18 mouse cellular contexts compared by ENCODE assay signal in the genomic region with DNA sequence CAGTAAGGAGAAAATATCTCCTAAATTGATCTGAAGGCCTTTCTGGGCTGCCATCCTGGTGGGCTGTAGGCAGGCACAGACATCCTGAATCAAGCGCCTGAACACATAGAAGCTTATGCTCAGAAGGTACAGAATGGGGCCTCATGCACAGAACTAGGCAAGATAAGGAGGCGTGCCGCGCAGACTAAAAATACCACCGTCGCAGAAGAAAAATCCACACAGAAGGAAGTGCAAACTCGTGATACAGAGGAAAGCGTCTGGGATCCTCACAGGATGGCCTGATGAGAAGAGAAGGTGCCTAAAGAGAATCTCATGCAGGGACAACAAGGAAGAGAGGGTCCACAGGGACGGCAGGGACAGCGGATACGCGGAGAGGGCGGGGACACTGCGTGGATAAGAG. TPM values are rescaled to one million over a fixed set of nuclear protein-coding genes. Genes with fewer than 3 reads are reported as not detected.
DNase-seq lines count a peak whose midpoint lies in the region; ATAC-seq and TF ChIP-seq lines count a peak whose summit lies in the region.
"Had no signal": no experiment of that assay in that cellular context is flagged by ENCODE, and none has a peak within 500 bp of the region (broad histone marks: within the 10 kb centered on the region; RNA-seq: fewer than 3 reads in every experiment).

No protein-coding gene starts in this region.

- intact Hi-C loops in heart, postnatal 36 days (cut with DNase I): no loop called here

- H3K9ac ChIP-seq in heart, embryonic 15.5 days: no peak overlapping the region
- H3K9ac ChIP-seq: limb, embryonic 13.5 days; liver, embryonic 14.5 days had no signal

- H3K4me1 ChIP-seq in heart, embryonic 15.5 days (replicated peaks): peaks cover 19% of the 10 kb centered on the region
- peaks cover 23% of the 10 kb centered on the region for H3K4me1 ChIP-seq in cortical plate, adult 2 months (ENCODE audit: control insufficient read depth, insufficient read depth, low read length)
- H3K4me1 ChIP-seq: limb, embryonic 13.5 days; megakaryocyte, embryonic 14.5 days had no signal

- H3K4me2 ChIP-seq in heart, embryonic 15.5 days: peak overlapping the region; percentile 52
- H3K4me2 ChIP-seq: limb, embryonic 13.5 days had no signal

- 0 out of 2 replicates have a peak, but pooled peaks have one; percentile 15 for ATAC-seq in heart, embryonic 15.5 days (replicated peaks; ENCODE audit: insufficient number of reproducible peaks, insufficient read depth, low FRiP score, low read depth)
- ATAC-seq: forebrain, embryonic 14.5 days; midbrain, embryonic 16.5 days had no signal

- WGBS in heart, embryonic 15.5 days: 47% methylated on average over 14 of the region's 14 CpGs

- TF ChIP-seq POLR2A in cortical plate, adult 2 months (IDR thresholded peaks at IDR 0.05; ENCODE audit: extremely low read depth, insufficient read depth, low read length): 0 out of 2 replicates have a peak, but pooled peaks have one; percentile 7

- DNase-seq in heart, postnatal 36 days: no peak
- peak; percentile 54 to 61 for DNase-seq in left cerebral cortex, adult 18-20 months (ENCODE audit: low spot score in 2 of 2)
- DNase-seq in right cerebral cortex, postnatal 10 days (ENCODE audit: low spot score in 2 of 2): peak; percentile 65 to 74
- DNase-seq in cerebellum, adult 9-11 months: no peak
- DNase-seq in lung, postnatal 36 days: no peak
- DNase-seq: cerebellum, postnatal 10 days; gastrocnemius, postnatal 14 days; kidney, adult 9 months; kidney, postnatal 36 days; thymus, postnatal 4 days had no signal

- no peak for TF ChIP-seq CTCF in cortical plate, adult 2 months (IDR thresholded peaks at IDR 0.05; ENCODE audit: extremely low read depth, insufficient read depth, low read length)

- H3K4me3 ChIP-seq in heart, embryonic 15.5 days: peak overlapping the region; percentile 18
- no peak overlapping the region for H3K4me3 ChIP-seq in cortical plate, adult 2 months (ENCODE audit: insufficient read depth, low read length)
- H3K4me3 ChIP-seq: limb, embryonic 13.5 days; megakaryocyte, embryonic 14.5 days had no signal

- H3K27ac ChIP-seq in heart, embryonic 15.5 days: peak overlapping the region; percentile 73
- H3K27ac ChIP-seq in cortical plate, adult 2 months (ENCODE audit: insufficient read depth, low read length): no peak overlapping the region
- H3K27ac ChIP-seq: limb, embryonic 13.5 days; liver, embryonic 14.5 days had no signal

- H3K9me3 ChIP-seq in heart, embryonic 15.5 days (replicated peaks): no peaks in the 10 kb centered on the region
- H3K9me3 ChIP-seq: limb, embryonic 13.5 days had no signal

- no peaks in the 10 kb centered on the region for H3K27me3 ChIP-seq in heart, embryonic 15.5 days
- H3K27me3 ChIP-seq: limb, embryonic 13.5 days; megakaryocyte, embryonic 14.5 days had no signal

- H3K36me3 ChIP-seq in heart, embryonic 15.5 days: no peaks in the 10 kb centered on the region
- H3K36me3 ChIP-seq: limb, embryonic 13.5 days had no signal

RNA-seq across cellular contexts. Expression of a gene that starts 58.7 kb away (rescaled TPM):
- polyA plus RNA-seq in heart, embryonic 15.5 days (2015; fragmentation: Nextera tagmentation; extraction: Ambion mirVana): 0.31 and 0.49 TPM in 2 replicates
- not detected for total RNA-seq in heart, postnatal 36 days (2021)
- polyA plus RNA-seq in cortical plate, adult 2 months (2012; rRNA removed): 58.7 and 61.3 TPM in 2 replicates
- 10 to 100 TPM; 51.4 to 54.8 TPM for total RNA-seq in left cerebral cortex, adult 18-20 months (2021)
- total RNA-seq: hematopoietic stem cell, adult 5-6 weeks had no signal

Comparison
In these comparisons a context has a peak if more than half of its experiments do, and no peak if none do; other contexts are left out.
1. DNase-seq: peak in left cerebral cortex, adult 18-20 months (2 of 2) and right cerebral cortex, postnatal 10 days (2 of 2); none in heart, postnatal 36 days (0 of 2), cerebellum, adult 9-11 months (single experiment) and lung, postnatal 36 days (single experiment).
2. RNA of a gene that starts 58.7 kb away (total RNA-seq): 51.4 to 54.8 TPM in left cerebral cortex, adult 18-20 months; not detected in heart, postnatal 36 days; every median in the first group is over 10 times any median in the second.